Mouse (Mus musculus): ENCODE measurements around the gene Pde9a. TPM values are rescaled to one million over a fixed set of nuclear protein-coding genes. Genes with fewer than 3 reads are reported as not detected.
A peak's percentile ranks its signal among the peaks of the same experiment; 100 is the strongest.

Pde9a gene
- polyA plus RNA-seq, 1 experiment from 2014 or later = 21.9 TPM

- peaks cover 23% of the 10 kb centered on the region for H3K4me1 ChIP-seq
- peak overlapping the region; percentile 73 for H3K4me2 ChIP-seq
- 14% methylated on average over 3 of the region's 3 CpGs for WGBS
- ATAC-seq (ENCODE audit: insufficient number of reproducible peaks, insufficient read depth, low FRiP score, low TSS enrichment, low read depth) = no peak
- peak overlapping the region; percentile 84 for H3K4me3 ChIP-seq
- peaks cover 19% of the 10 kb centered on the region for H3K36me3 ChIP-seq
- H3K9me3 ChIP-seq = no peaks in the 10 kb centered on the region
- peak overlapping the region; percentile 84 for H3K9ac ChIP-seq
- H3K27ac ChIP-seq = no peak overlapping the region
- no peaks in the 10 kb centered on the region for H3K27me3 ChIP-seq
Observed at GRCm38 (mm10) chr17:31520895-31521294, 134.9 kb downstream of the Pde9a start.

- no peak overlapping the region for H3K4me3 ChIP-seq
- H3K4me1 ChIP-seq = peaks cover 23% of the 10 kb centered on the region
- no peaks in the 10 kb centered on the region for H3K9me3 ChIP-seq
- no peak for ATAC-seq (ENCODE audit: insufficient number of reproducible peaks, insufficient read depth, low FRiP score, low TSS enrichment, low read depth)
- 84% methylated on average over 6 of the region's 6 CpGs for WGBS
- no peak overlapping the region for H3K27ac ChIP-seq
- 0 out of 2 replicates have a peak overlapping the region, but pooled peaks have one; percentile 73 for H3K4me2 ChIP-seq
- no peak overlapping the region for H3K9ac ChIP-seq
- H3K27me3 ChIP-seq = no peaks in the 10 kb centered on the region
- peaks cover 23% of the 10 kb centered on the region for H3K36me3 ChIP-seq
Observed at GRCm38 (mm10) chr17:31521948-31522347, 135.9 kb downstream of the Pde9a start.

- WGBS = 90% methylated on average over 4 of the region's 4 CpGs
- Histone ChIP-seq H3K4me1 (peaks cover 23% of the 10 kb centered on the region), H3K27me3 (no peaks in the 10 kb centered on the region), H3K27ac (no peak overlapping the region), H3K36me3 (peaks cover 48% of the 10 kb centered on the region), H3K4me2 (no peak overlapping the region), H3K9me3 (no peaks in the 10 kb centered on the region), H3K9ac (no peak overlapping the region), H3K4me3 (no peak overlapping the region)
- no peak for ATAC-seq (ENCODE audit: insufficient number of reproducible peaks, insufficient read depth, low FRiP score, low TSS enrichment, low read depth)
Observed at GRCm38 (mm10) chr17:31525114-31525513, 139.1 kb downstream of the Pde9a start.

- ATAC-seq (ENCODE audit: insufficient number of reproducible peaks, insufficient read depth, low FRiP score, low TSS enrichment, low read depth) = no peak
- H3K4me2 ChIP-seq = no peak overlapping the region
- H3K4me1 ChIP-seq = peaks cover 20% of the 10 kb centered on the region
- H3K36me3 ChIP-seq = peaks cover 51% of the 10 kb centered on the region
- H3K27ac ChIP-seq = no peak overlapping the region
- H3K27me3 ChIP-seq = no peaks in the 10 kb centered on the region
- H3K9me3 ChIP-seq = no peaks in the 10 kb centered on the region
- H3K4me3 ChIP-seq = no peak overlapping the region
- WGBS = 100% methylated on average over 3 of the region's 3 CpGs
- no peak overlapping the region for H3K9ac ChIP-seq
Observed at GRCm38 (mm10) chr17:31525816-31526215, 139.8 kb downstream of the Pde9a start.

Other genes with a start within 250 kb of the Pde9a start
- not detected in 2 replicates for gene Tff2, start 241.9 kb upstream of the Pde9a start, polyA plus RNA-seq (2015; fragmentation: Nextera tagmentation; extraction: Ambion mirVana)
- not detected in 2 replicates for gene Tff1, start 220.9 kb upstream of the Pde9a start, polyA plus RNA-seq (2015; fragmentation: Nextera tagmentation; extraction: Ambion mirVana)
- gene Tmprss3, start 187.2 kb upstream of the Pde9a start, polyA plus RNA-seq (2015; fragmentation: Nextera tagmentation; extraction: Ambion mirVana) = not detected in 2 replicates
- gene Ubash3a, start 178.3 kb upstream of the Pde9a start, polyA plus RNA-seq (2015; fragmentation: Nextera tagmentation; extraction: Ambion mirVana) = 0.24 and 1.4 TPM in 2 replicates
- gene Rsph1, start 108.8 kb upstream of the Pde9a start, polyA plus RNA-seq (2015; fragmentation: Nextera tagmentation; extraction: Ambion mirVana) = 0.46 and 1.5 TPM in 2 replicates
- gene Slc37a1, start 99.4 kb upstream of the Pde9a start, polyA plus RNA-seq (2015; fragmentation: Nextera tagmentation; extraction: Ambion mirVana) = 3.2 and 3.8 TPM in 2 replicates
- 35.7 and 39.0 TPM in 2 replicates for gene Wdr4, start 133.8 kb downstream of the Pde9a start, polyA plus RNA-seq (2015; fragmentation: Nextera tagmentation; extraction: Ambion mirVana)
- 237 and 238 TPM in 2 replicates for gene Ndufv3, start 133.9 kb downstream of the Pde9a start, polyA plus RNA-seq (2015; fragmentation: Nextera tagmentation; extraction: Ambion mirVana)
- gene Pknox1, start 178.5 kb downstream of the Pde9a start, polyA plus RNA-seq (2015; fragmentation: Nextera tagmentation; extraction: Ambion mirVana) = 26.5 and 27.8 TPM in 2 replicates

Measured in embryonic facial prominence, embryonic 13.5 days (tissue).